Mouse (Mus musculus): ENCODE results near the gene Susd4. TPM values are rescaled to one million over a fixed set of nuclear protein-coding genes. Genes with fewer than 3 reads are reported as not detected.

Susd4 gene
- polyA plus RNA-seq, 1 experiment from 2014 or later = 98.3 TPM

GRCm38 (mm10) chr1:182751301-182751700, 12.4 kb upstream of the Susd4 start:
- 75% methylated on average over 8 of the region's 8 CpGs for WGBS
- Histone ChIP-seq H3K4me1 (ENCODE audit: control insufficient read depth, insufficient read depth, low read length) (no peaks in the 10 kb centered on the region), H3K9me3 (ENCODE audit: control insufficient read depth, low read length) (no peaks in the 10 kb centered on the region), H3K27ac (ENCODE audit: low read depth, low read length) (no peak overlapping the region), H3K4me2 (ENCODE audit: low read depth, low read length) (no peak overlapping the region), H3K4me3 (ENCODE audit: low read depth, low read length) (no peak overlapping the region), H3K27me3 (ENCODE audit: control insufficient read depth, insufficient read depth, low read length) (no peaks in the 10 kb centered on the region), H3K36me3 (ENCODE audit: control insufficient read depth, insufficient read depth, low read length) (no peaks in the 10 kb centered on the region), H3K9ac (replicated peaks; ENCODE audit: low read depth, low read length) (no peak overlapping the region)
- no peak for ATAC-seq (ENCODE audit: low read depth)

DNA sequence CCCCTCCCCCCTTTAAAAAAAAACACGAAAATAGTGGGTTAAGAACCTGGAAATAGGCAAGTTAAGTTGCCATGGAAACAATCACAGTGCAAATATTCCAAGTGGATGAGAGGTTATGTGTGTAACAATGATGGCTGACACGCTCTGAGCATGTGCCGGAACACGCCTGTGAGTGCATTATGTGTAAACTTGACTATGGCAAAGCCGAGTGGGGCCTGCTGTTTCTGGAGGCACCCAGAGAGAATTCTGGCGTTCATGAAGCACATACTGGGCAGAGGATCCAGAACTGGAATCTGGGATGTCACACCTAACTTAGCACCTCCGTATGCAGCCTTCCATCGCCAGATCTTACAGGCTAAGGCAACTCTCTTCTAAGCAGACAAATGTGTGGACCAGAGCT, 10.0 kb upstream of the Susd4 start:
- no peaks in the 10 kb centered on the region for H3K27me3 ChIP-seq (ENCODE audit: control insufficient read depth, insufficient read depth, low read length)
- H3K4me1 ChIP-seq (ENCODE audit: control insufficient read depth, insufficient read depth, low read length) = no peaks in the 10 kb centered on the region
- no peak overlapping the region for H3K27ac ChIP-seq (ENCODE audit: low read depth, low read length)
- 83% methylated on average over 8 of the region's 8 CpGs for WGBS
- no peak overlapping the region for H3K9ac ChIP-seq (replicated peaks; ENCODE audit: low read depth, low read length)
- no peak for ATAC-seq (ENCODE audit: low read depth)
- H3K9me3 ChIP-seq (ENCODE audit: control insufficient read depth, low read length) = no peaks in the 10 kb centered on the region
- H3K4me3 ChIP-seq (ENCODE audit: low read depth, low read length) = no peak overlapping the region
- H3K4me2 ChIP-seq (ENCODE audit: low read depth, low read length) = no peak overlapping the region
- H3K36me3 ChIP-seq (ENCODE audit: control insufficient read depth, insufficient read depth, low read length) = no peaks in the 10 kb centered on the region

DNA sequence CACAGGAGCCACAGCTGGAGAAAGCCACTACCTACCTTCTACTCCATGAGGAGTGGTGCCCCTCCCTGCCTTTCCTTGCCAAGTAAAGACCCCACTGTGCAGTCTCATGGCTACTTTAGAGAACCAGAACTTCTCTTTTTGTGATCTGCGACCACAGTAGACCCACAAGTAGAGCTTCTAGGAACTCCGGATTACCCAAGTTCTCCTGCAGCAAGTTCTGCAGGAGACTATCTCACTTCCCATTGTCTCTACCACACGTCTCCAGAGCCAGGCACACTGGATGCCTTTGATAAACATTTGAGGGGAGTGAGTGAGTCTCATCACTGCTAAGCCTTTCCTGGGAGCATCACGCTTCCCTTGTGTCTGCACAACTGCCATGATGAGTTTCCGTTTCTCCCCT, 8.8 kb upstream of the Susd4 start:
- ATAC-seq (ENCODE audit: low read depth) = no peak
- WGBS = 88% methylated on average over 5 of the region's 5 CpGs
- Histone ChIP-seq H3K9me3 (ENCODE audit: control insufficient read depth, low read length) (no peaks in the 10 kb centered on the region), H3K9ac (replicated peaks; ENCODE audit: low read depth, low read length) (no peak overlapping the region), H3K4me1 (ENCODE audit: control insufficient read depth, insufficient read depth, low read length) (no peaks in the 10 kb centered on the region), H3K4me2 (ENCODE audit: low read depth, low read length) (no peak overlapping the region), H3K36me3 (ENCODE audit: control insufficient read depth, insufficient read depth, low read length) (no peaks in the 10 kb centered on the region), H3K27ac (ENCODE audit: low read depth, low read length) (no peak overlapping the region), H3K27me3 (ENCODE audit: control insufficient read depth, insufficient read depth, low read length) (no peaks in the 10 kb centered on the region), H3K4me3 (ENCODE audit: low read depth, low read length) (no peak overlapping the region)

DNA sequence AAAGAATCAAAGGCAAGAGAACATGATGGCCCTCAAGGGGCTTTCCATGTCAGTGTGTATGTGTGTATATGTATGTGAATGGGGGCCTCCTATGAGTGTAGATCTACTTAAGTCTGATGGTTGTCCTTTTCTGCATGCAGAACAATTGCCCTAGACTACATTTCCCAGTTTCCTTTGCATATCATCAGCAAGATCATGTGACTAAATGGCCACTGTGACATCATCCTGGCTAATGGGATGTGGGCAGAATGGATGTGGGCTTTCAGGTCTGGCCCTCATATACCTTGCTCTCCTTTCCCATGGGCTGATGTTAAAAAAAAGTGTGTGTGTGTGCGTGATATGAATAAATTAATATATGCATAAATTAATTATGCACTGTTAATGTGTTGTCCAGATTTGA, 4.9 kb upstream of the Susd4 start:
- ATAC-seq (ENCODE audit: low read depth) = no peak
- Histone ChIP-seq H3K27me3 (ENCODE audit: control insufficient read depth, insufficient read depth, low read length) (no peaks in the 10 kb centered on the region), H3K36me3 (ENCODE audit: control insufficient read depth, insufficient read depth, low read length) (no peaks in the 10 kb centered on the region), H3K4me1 (ENCODE audit: control insufficient read depth, insufficient read depth, low read length) (no peaks in the 10 kb centered on the region), H3K4me3 (ENCODE audit: low read depth, low read length) (no peak overlapping the region), H3K9me3 (ENCODE audit: control insufficient read depth, low read length) (no peaks in the 10 kb centered on the region), H3K4me2 (ENCODE audit: low read depth, low read length) (no peak overlapping the region), H3K9ac (replicated peaks; ENCODE audit: low read depth, low read length) (no peak overlapping the region), H3K27ac (ENCODE audit: low read depth, low read length) (no peak overlapping the region)
- WGBS = 100% methylated on average over 1 of the region's 1 CpGs

DNA sequence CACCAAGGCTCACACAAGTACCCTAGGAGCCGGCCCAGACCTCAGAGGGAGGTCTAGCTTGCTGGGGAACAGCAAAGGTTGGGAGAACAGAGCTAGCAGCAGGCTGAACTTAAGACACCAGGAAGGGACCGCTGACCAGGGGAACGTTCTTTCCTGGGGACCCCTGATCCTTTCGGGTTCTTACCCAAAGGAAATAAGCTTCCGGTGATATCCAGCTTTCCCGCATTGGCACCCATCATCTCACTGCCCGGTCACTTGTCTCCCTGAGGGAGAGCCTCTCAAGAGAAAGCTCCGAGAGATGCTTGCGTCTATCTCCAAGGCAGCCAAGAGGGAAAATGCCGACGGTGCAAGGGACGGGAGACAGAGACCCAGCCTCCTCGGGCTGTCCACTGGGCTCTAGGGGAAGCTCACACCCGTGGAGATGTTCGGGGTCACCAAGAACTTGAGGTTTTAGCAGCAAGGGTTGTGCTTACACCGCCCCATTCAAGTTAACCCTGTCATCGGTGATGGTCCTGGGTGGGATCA, 407 bp upstream of the Susd4 start:
- H3K36me3 ChIP-seq (ENCODE audit: control insufficient read depth, insufficient read depth, low read length) = no peaks in the 10 kb centered on the region
- H3K4me1 ChIP-seq (ENCODE audit: control insufficient read depth, insufficient read depth, low read length) = peaks cover 4% of the 10 kb centered on the region; the same call in 1 of the 2 replicates
- H3K4me2 ChIP-seq (ENCODE audit: low read depth, low read length) = peak overlapping the region; percentile 95
- H3K9me3 ChIP-seq (ENCODE audit: control insufficient read depth, low read length) = no peaks in the 10 kb centered on the region
- no peaks in the 10 kb centered on the region for H3K27me3 ChIP-seq (ENCODE audit: control insufficient read depth, insufficient read depth, low read length)
- peak overlapping the region; percentile 88 for H3K27ac ChIP-seq (ENCODE audit: low read depth, low read length)
- H3K9ac ChIP-seq (replicated peaks; ENCODE audit: low read depth, low read length) = peak overlapping the region; percentile 79
- ATAC-seq (ENCODE audit: low read depth) = peak; percentile 14; the same call in 1 of the 2 replicates
- 5% methylated on average over 17 of the region's 17 CpGs for WGBS
- peak overlapping the region; percentile 44 for H3K4me3 ChIP-seq (ENCODE audit: low read depth, low read length)

GRCm38 (mm10) chr1:182764541-182765281, 1.1 kb downstream of the Susd4 start:
- Histone ChIP-seq H3K36me3 (ENCODE audit: control insufficient read depth, insufficient read depth, low read length) (no peaks in the 10 kb centered on the region), H3K9me3 (ENCODE audit: control insufficient read depth, low read length) (no peaks in the 10 kb centered on the region), H3K4me3 (ENCODE audit: low read depth, low read length) (peak overlapping the region; percentile 44), H3K4me1 (ENCODE audit: control insufficient read depth, insufficient read depth, low read length) (peaks cover 4% of the 10 kb centered on the region; the same call in 1 of the 2 replicates), H3K9ac (replicated peaks; ENCODE audit: low read depth, low read length) (peak overlapping the region; percentile 79), H3K27me3 (ENCODE audit: control insufficient read depth, insufficient read depth, low read length) (no peaks in the 10 kb centered on the region), H3K4me2 (ENCODE audit: low read depth, low read length) (peak overlapping the region; percentile 95), H3K27ac (ENCODE audit: low read depth, low read length) (peak overlapping the region; percentile 88)
- under 1% methylated on average over 27 of the region's 27 CpGs for WGBS
- peak; percentile 84 for ATAC-seq (ENCODE audit: low read depth)

DNA sequence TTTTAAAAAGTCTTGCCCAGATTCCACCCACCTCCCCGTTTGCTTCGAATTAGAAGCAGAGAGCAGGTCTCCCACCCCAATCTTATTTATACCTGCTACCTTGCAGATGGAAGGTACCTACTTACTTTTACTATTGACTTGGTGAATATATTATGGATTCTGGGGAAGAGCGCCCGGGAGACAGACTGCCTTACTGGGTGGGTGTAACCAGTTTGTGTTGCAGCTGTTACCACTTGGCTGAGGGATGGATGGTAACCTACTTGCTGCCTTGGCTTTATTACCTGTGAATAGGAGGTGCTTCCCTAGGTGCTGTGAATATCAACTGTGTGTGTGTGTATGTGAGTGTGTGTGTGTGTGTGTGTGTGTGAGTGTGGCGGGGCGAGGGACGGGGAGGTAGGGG, 11.9 kb downstream of the Susd4 start:
- no peak overlapping the region for H3K4me2 ChIP-seq (ENCODE audit: low read depth, low read length)

DNA sequence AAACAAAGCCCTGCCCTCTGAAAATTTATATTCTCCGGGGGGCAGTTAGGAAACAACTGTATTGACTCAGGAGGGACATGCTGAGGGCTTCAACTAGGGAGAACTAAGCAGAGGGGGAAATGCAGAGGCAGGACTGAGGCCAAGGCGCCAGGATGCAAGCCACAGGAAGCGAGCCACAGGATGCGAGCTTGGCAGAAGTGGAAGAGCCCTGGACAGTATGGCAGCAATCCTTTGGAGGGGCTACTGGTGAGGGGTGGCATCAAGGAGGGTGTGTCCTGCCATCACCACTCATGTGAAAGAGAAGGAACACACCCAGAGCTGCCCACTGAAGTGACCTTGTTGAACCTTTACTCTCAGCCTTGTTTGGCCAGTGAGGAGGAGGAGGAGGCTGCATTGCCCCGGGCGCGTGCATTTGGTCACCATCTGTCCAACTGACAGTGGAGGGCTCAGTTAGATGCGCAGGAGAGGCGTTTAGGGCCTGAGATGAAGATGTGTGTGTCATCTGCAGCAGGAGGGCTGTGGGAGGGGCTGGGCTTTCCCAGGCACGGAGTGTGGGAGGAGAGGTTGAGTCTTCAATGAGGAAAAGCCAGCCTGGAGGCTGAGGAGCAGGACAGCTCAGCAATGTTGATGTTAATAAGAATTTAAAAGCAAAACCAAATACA, 13.2 kb downstream of the Susd4 start:
- H3K9me3 ChIP-seq (ENCODE audit: control insufficient read depth, low read length) = no peaks in the 10 kb centered on the region
- H3K36me3 ChIP-seq (ENCODE audit: control insufficient read depth, insufficient read depth, low read length) = no peaks in the 10 kb centered on the region
- H3K9ac ChIP-seq (replicated peaks; ENCODE audit: low read depth, low read length) = no peak overlapping the region
- WGBS = 47% methylated on average over 10 of the region's 10 CpGs
- H3K4me3 ChIP-seq (ENCODE audit: low read depth, low read length) = no peak overlapping the region
- ATAC-seq (ENCODE audit: low read depth) = peak; percentile 28; the same call in 1 of the 2 replicates
- no peak overlapping the region for H3K4me2 ChIP-seq (ENCODE audit: low read depth, low read length)
- H3K27me3 ChIP-seq (ENCODE audit: control insufficient read depth, insufficient read depth, low read length) = no peaks in the 10 kb centered on the region
- no peak overlapping the region for H3K27ac ChIP-seq (ENCODE audit: low read depth, low read length)
- H3K4me1 ChIP-seq (ENCODE audit: control insufficient read depth, insufficient read depth, low read length) = peaks cover 7% of the 10 kb centered on the region; the same call in 1 of the 2 replicates

More for the DNA sequence above, 11.9 kb downstream of the Susd4 start:
- Histone ChIP-seq H3K4me1 (ENCODE audit: control insufficient read depth, insufficient read depth, low read length) (peaks cover 7% of the 10 kb centered on the region; the same call in 1 of the 2 replicates), H3K27ac (ENCODE audit: low read depth, low read length) (no peak overlapping the region), H3K9me3 (ENCODE audit: control insufficient read depth, low read length) (no peaks in the 10 kb centered on the region), H3K27me3 (ENCODE audit: control insufficient read depth, insufficient read depth, low read length) (no peaks in the 10 kb centered on the region), H3K9ac (replicated peaks; ENCODE audit: low read depth, low read length) (no peak overlapping the region), H3K36me3 (ENCODE audit: control insufficient read depth, insufficient read depth, low read length) (no peaks in the 10 kb centered on the region), H3K4me3 (ENCODE audit: low read depth, low read length) (no peak overlapping the region)
- no peak for ATAC-seq (ENCODE audit: low read depth)
- 83% methylated on average over 7 of the region's 7 CpGs for WGBS

- Histone ChIP-seq H3K36me3 (ENCODE audit: control insufficient read depth, insufficient read depth, low read length) (no peaks in the 10 kb centered on the region), H3K27ac (ENCODE audit: low read depth, low read length) (no peak overlapping the region), H3K4me1 (ENCODE audit: control insufficient read depth, insufficient read depth, low read length) (peaks cover 7% of the 10 kb centered on the region; the same call in 1 of the 2 replicates), H3K9me3 (ENCODE audit: control insufficient read depth, low read length) (no peaks in the 10 kb centered on the region), H3K4me2 (ENCODE audit: low read depth, low read length) (no peak overlapping the region), H3K9ac (replicated peaks; ENCODE audit: low read depth, low read length) (no peak overlapping the region), H3K4me3 (ENCODE audit: low read depth, low read length) (no peak overlapping the region), H3K27me3 (ENCODE audit: control insufficient read depth, insufficient read depth, low read length) (no peaks in the 10 kb centered on the region)
- WGBS = 83% methylated on average over 13 of the region's 13 CpGs
- ATAC-seq (ENCODE audit: low read depth) = no peak
Measured at GRCm38 (mm10) chr1:182778225-182778624, 14.6 kb downstream of the Susd4 start.

Measured in neural tube, embryonic 14.5 days (tissue).